Mouse (Mus musculus) embryonic facial prominence, embryonic 15.5 days (tissue): ENCODE measurements at regions not wholly inside any gene's neighbourhood (a gene's known extent, or its start where the extent isn't known, plus 50 kb on each side); places are given as distances from the start of the nearest gene placed in this dataset.
"Not testable (repeated sequence)": the region's sequence is repeated elsewhere in the genome, so short reads cannot be mapped to it uniquely, and the experiment has no call there.

Source experiments
- ATAC-seq: fragments of 200-750 bp; cut with Nextera tagmentation; 2 replicates; pipeline ENCODE4 v1.8.0; 2017; ENCODE audit warnings: low read depth, moderate TSS enrichment; ENCODE audit not compliant: insufficient number of reproducible peaks, low FRiP score, low TSS enrichment
- H3K27ac ChIP-seq: fragments of 300-500 bp; sonication (generic); replicated peaks from 2 replicates; pipeline ENCODE4 v1.5.1; 2015; ENCODE audit warnings: mild to moderate bottlenecking, inconsistent platforms
- H3K27me3 ChIP-seq: fragments of 300-500 bp; sonication (generic); 2 replicates; pipeline ENCODE4 v1.6.1; 2015; ENCODE audit warnings: inconsistent platforms
- H3K36me3 ChIP-seq: fragments of 300-500 bp; sonication (generic); 2 replicates; pipeline ENCODE4 v1.6.1; 2015; ENCODE audit warnings: mild to moderate bottlenecking, inconsistent platforms
- H3K4me1 ChIP-seq: fragments of 300-500 bp; sonication (generic); 2 replicates; pipeline ENCODE4 v1.6.1; 2015; ENCODE audit warnings: inconsistent platforms
- H3K4me2 ChIP-seq: fragments of 300-500 bp; sonication (generic); replicated peaks from 2 replicates; pipeline ENCODE4 v1.6.1; 2015; ENCODE audit warnings: mild to moderate bottlenecking, inconsistent platforms
- H3K4me3 ChIP-seq: fragments of 300-500 bp; sonication (generic); replicated peaks from 2 replicates; pipeline ENCODE4 v1.5.1; 2015; ENCODE audit warnings: mild to moderate bottlenecking, inconsistent platforms
- H3K9ac ChIP-seq: fragments of 300-500 bp; sonication (generic); 2 replicates; pipeline ENCODE4 v1.6.1; 2015; ENCODE audit warnings: inconsistent platforms
- H3K9me3 ChIP-seq: fragments of 300-500 bp; sonication (generic); replicated peaks from 2 replicates; pipeline ENCODE4 v1.6.1; 2016; ENCODE audit warnings: inconsistent platforms
- WGBS: fragments of 180-500 bp; shearing (Covaris S2); methylation state at CpG from one replicate; pipeline ENCODE4 v1.1.7; 2015; 5-methylcytosine and 5-hydroxymethylcytosine counted together

DNA sequence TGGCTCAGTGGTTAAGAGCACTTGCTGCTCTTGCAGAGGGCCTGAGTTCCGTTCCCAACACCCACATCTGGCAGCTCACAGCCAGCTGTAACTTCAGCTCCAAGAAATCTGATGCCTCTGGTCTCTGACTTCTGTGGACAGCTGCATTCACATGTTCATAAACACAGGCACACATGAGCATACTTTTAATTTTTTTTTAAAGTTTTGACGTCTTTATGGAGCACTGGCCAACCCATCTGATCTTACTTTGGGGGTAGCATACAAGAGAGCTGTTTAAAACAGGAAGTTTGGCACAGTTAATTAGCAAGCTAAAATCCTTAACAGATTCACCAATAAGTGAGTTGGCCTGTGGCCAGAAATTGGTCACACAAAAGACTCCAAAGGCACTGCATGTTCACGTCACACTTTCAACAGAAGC is 81.2 kb upstream of the Atl2 start:
- no peaks in the 10 kb centered on the region for H3K36me3 ChIP-seq
- peaks cover 39% of the 10 kb centered on the region for H3K4me1 ChIP-seq
- H3K27ac ChIP-seq: no peak overlapping the region
- no peak overlapping the region for H3K4me3 ChIP-seq
- WGBS: 34% methylated on average over 3 of the region's 3 CpGs
- H3K4me2 ChIP-seq: no peak overlapping the region
- peak; percentile 55; the same call in 1 of the 2 replicates for ATAC-seq
- H3K9ac ChIP-seq: no peak overlapping the region
- no peaks in the 10 kb centered on the region for H3K9me3 ChIP-seq
- H3K27me3 ChIP-seq: 0 out of 2 replicates have a peak, but pooled peaks cover 3% of the 10 kb centered on the region

DNA sequence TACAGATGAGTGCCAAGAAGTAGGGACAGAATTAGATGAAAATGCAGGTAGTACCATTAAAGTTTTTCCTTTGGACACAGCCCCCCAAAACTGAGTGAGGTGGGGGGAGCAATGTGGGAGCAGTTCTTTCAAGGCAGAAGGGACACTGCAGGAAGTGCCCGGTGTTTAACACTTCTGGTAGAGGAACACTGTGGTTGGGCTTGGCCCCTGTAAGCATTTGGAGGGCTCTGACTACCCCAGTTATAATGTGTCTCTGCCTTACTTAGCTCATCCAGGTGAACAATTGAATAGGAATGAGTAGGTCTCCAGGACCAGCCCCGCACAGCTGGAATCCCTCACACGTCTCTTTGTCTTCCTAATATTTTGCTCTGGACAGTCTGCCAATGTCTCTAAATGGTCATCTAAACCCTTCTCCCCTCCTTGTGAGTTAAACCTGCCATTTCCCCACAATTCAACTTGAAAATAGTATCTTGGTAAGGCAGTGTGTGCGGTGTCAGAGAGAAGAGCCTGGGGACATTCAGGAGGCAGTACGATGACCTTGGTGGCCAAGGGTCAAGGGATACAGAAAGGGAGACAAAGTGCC is 80.7 kb upstream of the Atl2 start:
- no peak overlapping the region for H3K9ac ChIP-seq
- ATAC-seq: no peak
- peak overlapping the region; percentile 38 for H3K4me2 ChIP-seq
- H3K4me1 ChIP-seq: peaks cover 36% of the 10 kb centered on the region
- no peaks in the 10 kb centered on the region for H3K36me3 ChIP-seq
- H3K4me3 ChIP-seq: no peak overlapping the region; the same call in 1 of the 2 replicates
- no peak overlapping the region; the same call in 1 of the 2 replicates for H3K27ac ChIP-seq
- H3K27me3 ChIP-seq: 0 out of 2 replicates have a peak, but pooled peaks cover 3% of the 10 kb centered on the region
- 72% methylated on average over 5 of the region's 5 CpGs for WGBS
- no peaks in the 10 kb centered on the region for H3K9me3 ChIP-seq

DNA sequence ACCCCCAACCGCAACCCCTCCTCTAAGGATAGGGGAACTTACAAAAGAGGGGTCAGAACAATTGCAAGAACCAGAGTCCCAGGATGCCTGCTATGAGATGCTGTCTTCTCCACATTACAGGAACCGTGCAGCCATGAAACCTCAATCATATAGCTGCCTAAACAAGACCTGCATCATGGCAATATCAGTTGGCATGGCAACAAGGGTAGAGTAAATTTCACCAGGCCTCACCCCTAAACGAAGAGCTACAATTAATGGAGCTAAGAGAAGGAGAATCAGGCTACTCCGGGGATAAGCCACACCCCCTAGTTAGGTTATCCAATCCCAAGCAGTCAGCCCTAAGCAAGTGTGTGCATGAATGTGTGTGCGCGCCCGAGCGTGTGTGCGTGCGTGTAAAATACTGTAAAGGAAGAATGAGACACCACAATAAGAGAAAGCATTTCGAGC is 80.1 kb upstream of the Atl2 start:
- WGBS: 21% methylated on average over 11 of the region's 11 CpGs
- H3K9me3 ChIP-seq: no peaks in the 10 kb centered on the region
- H3K27ac ChIP-seq: no peak overlapping the region; the same call in 1 of the 2 replicates
- H3K4me1 ChIP-seq: peaks cover 36% of the 10 kb centered on the region
- ATAC-seq: no peak
- no peaks in the 10 kb centered on the region for H3K36me3 ChIP-seq
- H3K27me3 ChIP-seq: 0 out of 2 replicates have a peak, but pooled peaks cover 3% of the 10 kb centered on the region
- H3K9ac ChIP-seq: no peak overlapping the region
- peak overlapping the region; percentile 38 for H3K4me2 ChIP-seq
- peak overlapping the region; percentile 18; the same call in 1 of the 2 replicates for H3K4me3 ChIP-seq

DNA sequence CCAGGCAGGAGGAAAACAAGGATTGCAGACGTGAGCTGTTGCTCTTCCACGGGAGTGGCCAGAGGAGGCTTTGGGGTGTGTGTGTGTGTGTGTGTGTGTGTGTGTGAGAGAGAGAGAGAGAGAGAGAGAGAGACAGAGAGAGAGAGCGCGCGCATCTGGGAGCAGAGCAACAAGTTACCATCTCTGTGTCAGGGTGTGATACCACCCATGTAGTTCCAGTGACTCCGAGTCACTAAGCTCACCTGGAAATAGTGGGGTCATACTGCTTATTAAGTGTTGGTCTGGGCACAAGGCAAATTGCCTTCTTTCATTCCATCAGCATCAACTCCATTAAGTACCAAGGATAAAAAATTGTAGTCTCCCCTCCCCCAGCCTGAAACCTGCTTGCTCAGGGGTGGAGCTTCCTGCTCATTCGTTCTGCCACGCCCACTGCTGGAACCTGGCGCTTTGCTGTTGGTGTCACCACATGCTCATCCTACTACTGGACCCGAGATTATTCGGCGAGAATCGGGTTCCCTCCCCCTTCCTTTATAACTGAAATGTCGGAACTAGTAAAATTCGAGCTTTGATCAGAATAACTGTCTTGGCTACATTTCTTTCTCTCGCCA is 79.3 kb upstream of the Atl2 start:
- peak overlapping the region; percentile 18; the same call in 1 of the 2 replicates for H3K4me3 ChIP-seq
- H3K9ac ChIP-seq, ATAC-seq, H3K27me3 ChIP-seq, H3K27ac ChIP-seq, H3K9me3 ChIP-seq, H3K36me3 ChIP-seq: not testable (repeated sequence)
- WGBS: 12% methylated on average over 16 of the region's 16 CpGs
- peak overlapping the region; percentile 38 for H3K4me2 ChIP-seq
- peaks cover 30% of the 10 kb centered on the region for H3K4me1 ChIP-seq

DNA sequence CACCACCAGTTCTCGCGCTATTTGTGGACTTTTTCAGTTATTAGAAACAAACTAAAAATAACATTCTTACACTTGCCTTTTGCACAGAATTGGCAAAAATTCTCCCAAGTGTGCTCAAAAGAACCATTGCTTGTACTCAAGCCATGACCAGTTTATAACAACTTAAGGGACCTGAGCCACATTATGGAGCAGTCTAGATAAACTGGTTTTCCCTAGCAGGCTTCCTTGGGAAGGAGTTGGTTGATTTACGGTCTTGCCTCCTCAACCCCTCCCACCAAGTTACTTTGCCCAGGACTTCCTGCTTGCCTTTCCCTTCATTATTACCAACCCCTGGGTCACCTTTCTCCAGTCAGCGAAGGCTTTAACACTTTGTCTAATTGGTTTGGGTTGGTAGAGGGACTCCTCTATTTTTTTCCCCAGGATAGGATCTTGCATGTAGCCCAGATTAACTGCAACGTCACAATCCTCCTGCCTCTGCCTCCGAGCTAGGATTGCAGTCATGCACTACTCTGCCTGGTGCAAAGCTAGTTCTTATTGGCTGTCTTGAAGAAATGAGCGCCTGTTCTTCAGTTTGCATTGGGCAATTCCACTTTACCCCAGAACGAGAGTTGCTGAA is 75.9 kb upstream of the Atl2 start:
- Histone ChIP-seq H3K27me3 (no peaks in the 10 kb centered on the region; the same call in 1 of the 2 replicates), H3K27ac (no peak overlapping the region), H3K9me3 (no peaks in the 10 kb centered on the region), H3K36me3 (no peaks in the 10 kb centered on the region), H3K4me1 (peaks cover 29% of the 10 kb centered on the region), H3K9ac (no peak overlapping the region), H3K4me2 (no peak overlapping the region), H3K4me3 (no peak overlapping the region)
- no peak for ATAC-seq
- 76% methylated on average over 8 of the region's 8 CpGs for WGBS

DNA sequence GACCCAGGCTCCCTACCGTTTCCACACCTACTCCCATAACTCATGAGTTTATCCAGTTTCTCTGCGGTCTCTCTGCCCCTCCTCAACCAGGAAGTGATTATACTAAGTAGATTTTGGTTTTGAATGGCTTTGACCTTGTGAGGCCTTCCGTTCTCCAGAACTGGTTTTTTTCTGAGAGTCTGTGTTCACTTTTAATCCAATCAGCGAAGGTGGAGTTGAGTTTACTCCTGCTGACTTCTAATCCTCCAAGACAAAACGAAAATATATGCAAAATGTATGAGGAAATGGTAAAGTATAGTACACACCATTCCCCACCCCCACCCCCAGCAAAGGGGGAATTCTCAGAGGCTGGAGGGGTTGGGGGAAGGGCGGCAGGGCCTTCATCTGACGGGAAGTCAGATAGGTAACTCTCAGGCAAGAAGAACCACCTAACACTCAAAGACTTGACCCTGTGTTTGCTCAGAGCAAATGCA is 73.6 kb upstream of the Atl2 start:
- Histone ChIP-seq H3K4me1 (peaks cover 16% of the 10 kb centered on the region), H3K9ac (no peak overlapping the region), H3K4me2 (no peak overlapping the region), H3K27me3 (no peaks in the 10 kb centered on the region; the same call in 1 of the 2 replicates), H3K27ac (0 out of 2 replicates have a peak overlapping the region, but pooled peaks have one; percentile 22), H3K36me3 (no peaks in the 10 kb centered on the region), H3K9me3 (no peaks in the 10 kb centered on the region), H3K4me3 (no peak overlapping the region)
- no peak for ATAC-seq
- WGBS: 17% methylated on average over 7 of the region's 7 CpGs

DNA sequence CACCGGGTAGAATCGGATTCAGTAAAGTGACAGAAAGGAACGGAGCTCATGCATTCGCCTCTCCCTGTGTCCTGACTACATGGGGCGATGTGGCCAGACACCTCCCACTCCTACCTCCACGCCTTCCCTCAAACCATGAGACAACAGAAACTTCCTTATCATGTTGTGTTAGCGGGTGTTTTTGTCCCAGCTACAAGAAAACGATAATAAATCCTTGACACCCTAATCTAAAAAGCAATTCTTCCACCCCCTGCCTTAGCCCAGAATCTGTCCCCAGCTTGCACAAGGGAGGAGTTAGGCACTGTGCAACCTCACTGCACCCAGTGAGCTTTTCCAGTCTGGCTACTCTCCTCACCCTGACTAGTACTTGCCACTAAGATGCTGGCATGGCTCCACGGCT is 72.9 kb upstream of the Atl2 start:
- H3K4me1 ChIP-seq: peaks cover 13% of the 10 kb centered on the region
- H3K4me2 ChIP-seq: no peak overlapping the region
- H3K9me3 ChIP-seq: no peaks in the 10 kb centered on the region
- no peak overlapping the region for H3K4me3 ChIP-seq
- H3K27me3 ChIP-seq: no peaks in the 10 kb centered on the region; the same call in 1 of the 2 replicates
- 76% methylated on average over 9 of the region's 9 CpGs for WGBS
- H3K9ac ChIP-seq: no peak overlapping the region
- no peaks in the 10 kb centered on the region for H3K36me3 ChIP-seq
- 0 out of 2 replicates have a peak overlapping the region, but pooled peaks have one; percentile 22 for H3K27ac ChIP-seq
- no peak for ATAC-seq

DNA sequence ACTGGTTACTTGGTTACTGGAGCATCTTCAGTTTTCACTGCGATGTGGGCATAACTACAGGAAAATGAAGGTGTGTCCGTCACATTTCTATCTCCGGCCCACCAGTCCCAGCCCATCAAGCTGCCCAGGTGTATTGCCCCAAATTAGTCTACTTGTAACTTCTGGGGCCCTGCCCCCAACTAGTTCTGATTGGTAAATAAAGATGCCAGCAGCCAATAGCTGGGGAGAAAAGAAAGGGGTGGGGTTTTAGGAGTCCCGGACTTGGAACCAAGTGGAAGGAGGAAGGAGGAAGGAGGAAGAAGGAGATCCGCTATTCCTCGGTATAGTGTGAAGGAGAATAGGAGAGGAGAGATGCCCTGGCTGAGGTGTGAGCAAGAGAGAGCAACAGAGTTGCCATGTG is 71.1 kb upstream of the Atl2 start:
- Histone ChIP-seq H3K4me2 (no peak overlapping the region), H3K4me1 (peaks cover 11% of the 10 kb centered on the region), H3K27me3 (no peaks in the 10 kb centered on the region; the same call in 1 of the 2 replicates), H3K27ac (no peak overlapping the region), H3K4me3 (no peak overlapping the region), H3K9me3 (no peaks in the 10 kb centered on the region), H3K36me3 (no peaks in the 10 kb centered on the region), H3K9ac (no peak overlapping the region)
- WGBS: 48% methylated on average over 6 of the region's 6 CpGs
- no peak for ATAC-seq

DNA sequence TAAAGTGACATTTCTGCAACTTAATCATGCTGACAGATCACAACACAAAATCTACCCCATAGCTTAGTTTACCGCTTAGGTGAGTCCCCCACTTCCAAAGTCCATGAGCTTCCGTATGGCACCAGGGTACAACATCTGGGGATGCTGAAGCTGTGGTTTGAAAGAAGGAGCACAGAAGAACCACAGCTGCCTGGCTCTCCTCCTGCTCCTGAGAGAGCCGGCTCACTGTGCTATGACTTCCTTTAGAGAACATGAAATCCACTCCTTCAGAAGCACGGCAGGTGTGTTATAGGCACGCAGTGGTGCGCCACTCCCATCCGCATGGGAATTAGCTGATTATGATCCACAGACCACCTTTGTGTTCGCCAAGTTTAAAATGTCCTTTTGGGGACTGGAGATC is 69.7 kb upstream of the Atl2 start:
- no peak overlapping the region for H3K9ac ChIP-seq

DNA sequence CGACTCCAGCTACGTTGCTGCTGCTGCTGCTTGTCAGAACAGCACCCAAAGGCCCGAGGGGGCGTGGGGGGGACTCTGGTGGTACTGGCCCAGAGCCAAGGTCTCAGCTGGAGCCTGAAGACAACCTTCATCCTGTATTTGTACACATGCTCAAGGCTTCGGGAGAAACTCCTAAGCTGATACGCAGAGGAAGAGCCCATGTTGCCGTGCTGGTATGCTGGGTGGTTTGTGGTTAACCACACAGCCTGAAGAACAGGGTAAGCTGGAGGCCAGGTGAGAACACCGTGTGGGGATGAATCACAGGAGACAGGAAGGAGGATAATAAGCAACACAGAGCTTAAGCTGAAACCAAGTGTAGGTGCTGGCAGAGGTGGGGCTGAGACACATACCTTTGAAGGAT is 68.9 kb upstream of the Atl2 start:
- WGBS: 42% methylated on average over 8 of the region's 8 CpGs
- Histone ChIP-seq H3K4me2 (no peak overlapping the region), H3K27me3 (no peaks in the 10 kb centered on the region), H3K36me3 (no peaks in the 10 kb centered on the region), H3K9me3 (no peaks in the 10 kb centered on the region), H3K4me1 (peaks cover 15% of the 10 kb centered on the region), H3K27ac (peak overlapping the region; percentile 66; the same call in 1 of the 2 replicates), H3K4me3 (no peak overlapping the region), H3K9ac (no peak overlapping the region)
- ATAC-seq: peak; percentile 56; the same call in 1 of the 2 replicates

More for the DNA sequence above, 69.7 kb upstream of the Atl2 start:
- Histone ChIP-seq H3K9me3 (no peaks in the 10 kb centered on the region), H3K27ac (no peak overlapping the region), H3K4me3 (no peak overlapping the region), H3K4me2 (no peak overlapping the region), H3K27me3 (no peaks in the 10 kb centered on the region; the same call in 1 of the 2 replicates), H3K4me1 (peaks cover 14% of the 10 kb centered on the region), H3K36me3 (no peaks in the 10 kb centered on the region)
- WGBS: 75% methylated on average over 8 of the region's 8 CpGs
- ATAC-seq: no peak

DNA sequence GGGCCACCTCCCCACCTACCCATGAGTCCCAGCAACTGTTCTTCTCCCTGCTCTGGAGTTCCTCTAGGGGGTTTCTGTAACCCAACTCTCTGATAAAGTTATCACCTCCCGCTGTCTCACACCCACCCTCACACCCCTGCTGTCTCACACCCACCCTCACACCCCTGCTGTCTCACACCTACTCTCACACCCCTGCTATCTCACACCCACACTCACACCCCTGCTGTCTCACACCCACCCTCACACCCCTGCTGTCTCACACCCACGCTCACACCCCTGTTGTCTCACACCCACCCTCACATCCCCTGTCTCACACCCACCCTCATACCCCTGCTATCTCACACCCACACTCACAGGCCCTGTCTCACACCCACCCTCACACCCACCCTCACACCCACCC is 67.4 kb upstream of the Atl2 start:
- Histone ChIP-seq H3K27me3 (no peaks in the 10 kb centered on the region), H3K9me3 (no peaks in the 10 kb centered on the region), H3K4me2 (no peak overlapping the region), H3K36me3 (no peaks in the 10 kb centered on the region), H3K9ac (no peak overlapping the region), H3K27ac (no peak overlapping the region), H3K4me1 (peaks cover 15% of the 10 kb centered on the region), H3K4me3 (no peak overlapping the region)
- ATAC-seq: no peak
- 76% methylated on average over 2 of the region's 2 CpGs for WGBS
